ENCODE assay signal across 8 mouse cellular contexts in genomic region chr1:56972950-56973592, GRCm38 (mm10). TPM values are rescaled to one million over a fixed set of nuclear protein-coding genes. Genes with fewer than 3 reads are reported as not detected.
A peak's percentile ranks its signal among the peaks of the same experiment; 100 is the strongest.
DNase-seq lines count a peak whose midpoint lies in the region; ATAC-seq lines count a peak whose summit lies in the region.

No protein-coding gene starts in this region.

- ATAC-seq in activated CD4-positive, CD25-positive, alpha-beta regulatory T cell, adult 4 months = peak; percentile 36
- peak; percentile 55 for ATAC-seq in common myeloid progenitor, adult 5-6 weeks (replicated peaks; ENCODE audit: low read depth, poor library complexity, severe bottlenecking)
- peak; percentile 51 for ATAC-seq in intestine, embryonic 14.5 days (replicated peaks; ENCODE audit: low FRiP score, low TSS enrichment, low read depth)
- peak; percentile 63 for ATAC-seq in megakaryocyte progenitor cell, adult 5-6 weeks (replicated peaks; ENCODE audit: poor library complexity)

- DNase-seq in gastrocnemius, postnatal 14 days = peak; percentile 93
- DNase-seq in intestine, embryonic 14.5 days (ENCODE audit: low spot score) = peak; percentile 98
- DNase-seq in left cerebral cortex, postnatal 10 days (ENCODE audit: extremely low spot score in 1 of 2, low spot score in 2 of 2) = peak; percentile 85 to 94
- peak; percentile 88 for DNase-seq in right cerebral cortex, postnatal 14 days
- peak; percentile 96 for DNase-seq in urinary bladder, postnatal 25 days (ENCODE audit: low spot score)

- H3K4me3 ChIP-seq in intestine, embryonic 14.5 days (ENCODE audit: low read depth, low read length) = peak overlapping the region; percentile 75

- H3K27ac ChIP-seq in intestine, embryonic 14.5 days (ENCODE audit: low read depth) = peak overlapping the region; percentile 82

- H3K9ac ChIP-seq in intestine, embryonic 14.5 days (ENCODE audit: low read length) = peak overlapping the region; percentile 74

- under 1% methylated on average over 47 of the region's 47 CpGs for WGBS in intestine, embryonic 14.5 days

- H3K9me3 ChIP-seq in intestine, embryonic 14.5 days (ENCODE audit: control insufficient read depth, low read length) = no peaks in the 10 kb centered on the region

- H3K36me3 ChIP-seq in intestine, embryonic 14.5 days (ENCODE audit: control insufficient read depth, insufficient read depth, low read length) = no peaks in the 10 kb centered on the region

- intact Hi-C loops in gastrocnemius, postnatal 14 days (cut with DNase I; ENCODE audit: low total_unique reads) = no loop called here
- intact Hi-C loops in left cerebral cortex, postnatal 10 days (cut with DNase I) = loop anchor here (5.0 kb wide), 2 partner anchors 726 to 1011 kb away; no protein-coding TSS in a partner anchor

- peak overlapping the region; percentile 70 for H3K4me2 ChIP-seq in intestine, embryonic 14.5 days (ENCODE audit: low read length)

- peaks cover 15% of the 10 kb centered on the region; the same call in 1 of the 2 replicates for H3K4me1 ChIP-seq in intestine, embryonic 14.5 days (replicated peaks; ENCODE audit: control insufficient read depth, insufficient read depth, low read length)

- H3K27me3 ChIP-seq in intestine, embryonic 14.5 days (replicated peaks; ENCODE audit: control insufficient read depth, insufficient read depth, low read length) = peaks cover 64% of the 10 kb centered on the region

RNA-seq across cellular contexts. Expression of gene Satb2, which starts 5.4 kb away (rescaled TPM):
- polyA plus RNA-seq in activated CD4-positive, CD25-positive, alpha-beta regulatory T cell, adult 4 months (2017; shearing (Covaris generic)) = under 1 TPM; 0.09 to 0.13 TPM
- total RNA-seq in common myeloid progenitor, adult 5-6 weeks (2017) = 0.46 and 0.49 TPM in 2 replicates
- under 1 TPM; 0.35 to 0.40 TPM for total RNA-seq in gastrocnemius, postnatal 14 days (2021)
- polyA plus RNA-seq in intestine, embryonic 14.5 days (2014; fragmentation: Nextera tagmentation; extraction: Ambion mirVana) = 4.3 and 4.6 TPM in 2 replicates
- total RNA-seq in left cerebral cortex, postnatal 10 days (2021) = 100 to 1,000 TPM; 117 to 138 TPM
- 0.89 and 1.9 TPM in 2 replicates for total RNA-seq in megakaryocyte progenitor cell, adult 5-6 weeks (2015)
- total RNA-seq in megakaryocyte progenitor cell, adult 5-6 weeks (2017) = 0.62 and 0.64 TPM in 2 replicates

Comparison
In these comparisons a context has a peak if more than half of its experiments do, and no peak if none do; other contexts are left out.
1. Peak in every context shown above with its lines: DNase-seq, ATAC-seq, H3K4me3 ChIP-seq and H3K27ac ChIP-seq.
2. RNA of gene Satb2, which starts 5.4 kb away (total RNA-seq): 117 to 138 TPM in left cerebral cortex, postnatal 10 days; 0.62 to 1.9 TPM in megakaryocyte progenitor cell, adult 5-6 weeks, 0.46 to 0.49 TPM in common myeloid progenitor, adult 5-6 weeks and 0.35 to 0.40 TPM in gastrocnemius, postnatal 14 days; every median in the first group is over 10 times any median in the second.